Mouse (Mus musculus): ENCODE data around the gene Zfp777.

DNA sequence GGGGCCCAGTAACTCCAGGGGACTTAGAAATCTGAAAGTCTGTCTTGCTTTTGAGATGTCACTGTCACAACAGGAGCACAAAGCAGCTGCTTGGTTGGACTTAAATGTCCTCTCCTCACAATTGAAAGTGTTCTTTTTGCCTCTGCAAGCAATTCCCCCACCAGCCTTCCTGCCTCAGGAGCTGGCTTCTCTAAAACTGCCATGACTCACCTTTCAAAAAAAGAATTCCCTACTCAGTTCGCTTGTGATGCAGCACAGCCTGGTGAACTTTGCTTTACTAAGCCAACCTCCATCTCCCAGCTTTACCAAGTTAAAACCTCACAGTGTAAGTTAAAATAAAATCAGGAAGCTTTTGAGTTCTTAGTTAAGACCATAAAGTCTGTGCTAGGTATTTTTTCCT lies 27.0 kb downstream of the Zfp777 start:
- TF ChIP-seq POLR2A (IDR thresholded peaks at IDR 0.05; ENCODE audit: extremely low read depth, insufficient read depth, low read length), result no peak
- TF ChIP-seq CTCF (IDR thresholded peaks at IDR 0.05; ENCODE audit: extremely low read depth, insufficient read depth, low read length), result no peak

Measured in cortical plate, adult 2 months (tissue).